Mouse (Mus musculus) embryonic stem cell, embryonic (primary cell): ENCODE measurements around the gene Gcn1l1.
"Not testable (repeated sequence)": the region's sequence is repeated elsewhere in the genome, so short reads cannot be mapped to it uniquely, and the experiment has no call there.

Source experiments
- CTCF ChIA-PET, 4 experiments: fragments of 300-600 bp in 2 of 4; fragments of 350-600 bp in 2 of 4; sonication (Branson Sonifier 250); formaldehyde crosslinking; loops; one replicate each; lab custom pipeline; 2022; ENCODE audit warnings: inconsistent platforms in 2 of 4; lab: Charles Lee
- POLR2A ChIA-PET, 4 experiments: fragments of 300-600 bp in 2 of 4; fragments of 350-600 bp in 2 of 4; sonication (Branson Sonifier 250); formaldehyde crosslinking; loops; one replicate each; lab custom pipeline; 2022; ENCODE audit warnings: antibody characterized with exemption in 4 of 4, inconsistent platforms in 1 of 4; lab: Charles Lee

Gene Gcn1l1

GRCm38 (mm10) chr5:115564737-115565393 is at the start of gene Gcn1l1:
Gene Gcn1l1, plus strand, starts transcription at chr5:115565254.
- POLR2A ChIA-PET = interaction anchor here in 3 of 4 experiments (0.7 to 13.0 kb wide), 22 partner anchors 8 to 80 kb away, joined by 3 to 217 read pairs (median 8); partner anchors contain the start of genes Rab35 (in 1 of the 3) and Sirt4 (in 1 of the 3)

GRCm38 (mm10) chr5:115516081-115516907 is 48.8 kb upstream of the Gcn1l1 start:
- ChIA-PET POLR2A (interaction anchor here (0.5 to 5.9 kb wide), 57 partner anchors 8 to 1074 kb away, joined by 3 to 40 read pairs (median 4); partner anchors contain the start of genes Rplp0 (in 2 of the 4) and Sirt4 (in 1 of the 4)), CTCF (interaction anchor here (0.6 to 1.9 kb wide), 9 partner anchors 9 to 216 kb away, joined by 3 to 13 read pairs (median 4); no protein-coding TSS in a partner anchor)

More at GRCm38 (mm10) chr5:115564737-115565393, at the start of gene Gcn1l1:
- CTCF ChIA-PET = no interaction called here

- ChIA-PET POLR2A (interaction anchor here (0.5 to 5.9 kb wide), 57 partner anchors 8 to 507 kb away, joined by 3 to 40 read pairs (median 4); partner anchors contain the start of genes Rplp0 (in 2 of the 4) and Sirt4 (in 1 of the 4)), CTCF (interaction anchor here (0.6 to 1.9 kb wide), 8 partner anchors 10 to 758 kb away, joined by 3 to 13 read pairs (median 6); no protein-coding TSS in a partner anchor)
These were observed 48.1 kb upstream of the Gcn1l1 start for GRCm38 (mm10) chr5:115516908-115517307.

- ChIA-PET POLR2A (interaction anchor here (0.6 to 5.9 kb wide), 37 partner anchors 9 to 314 kb away, joined by 3 to 40 read pairs (median 5); partner anchors contain the start of genes Rplp0 (in 1 of the 4) and Sirt4 (in 1 of the 4)), CTCF (interaction anchor here (0.7 to 1.9 kb wide), 5 partner anchors 14 to 759 kb away, joined by 4 to 13 read pairs (median 6); no protein-coding TSS in a partner anchor)
These were observed 47.6 kb upstream of the Gcn1l1 start for GRCm38 (mm10) chr5:115517501-115517900.

GRCm38 (mm10) chr5:115518214-115518613 is 46.8 kb upstream of the Gcn1l1 start:
- CTCF ChIA-PET = not testable (repeated sequence)
- POLR2A ChIA-PET = interaction anchor here in 2 of 4 experiments (1.0 to 9.0 kb wide), 6 partner anchors 9 to 63 kb away, joined by 3 to 52 read pairs (median 20); no protein-coding TSS in a partner anchor

- ChIA-PET CTCF (interaction anchor here in 2 of 4 experiments (0.7 to 1.9 kb wide), 5 partner anchors 11 to 38 kb away, joined by 3 to 9 read pairs (median 4); no protein-coding TSS in a partner anchor), POLR2A (interaction anchor here in 3 of 4 experiments (0.5 to 9.0 kb wide), 20 partner anchors 10 to 1411 kb away, joined by 3 to 52 read pairs (median 4); partner anchors contain the start of genes Rplp0 (in 1 of the 3) and Sirt4 (in 1 of the 3))
These were observed 44.7 kb upstream of the Gcn1l1 start for GRCm38 (mm10) chr5:115520325-115520869.

- POLR2A ChIA-PET = interaction anchor here in 3 of 4 experiments (0.9 to 9.0 kb wide), 15 partner anchors 10 to 42 kb away, joined by 3 to 52 read pairs (median 4); partner anchors contain the start of gene Gcn1l1 (in 1 of the 3)
- CTCF ChIA-PET = interaction anchor here in 3 of 4 experiments (0.6 to 1.6 kb wide), 6 partner anchors 12 to 72 kb away, joined by 3 to 8 read pairs (median 4); no protein-coding TSS in a partner anchor
These were observed 43.2 kb upstream of the Gcn1l1 start for GRCm38 (mm10) chr5:115521553-115522461.

GRCm38 (mm10) chr5:115522531-115522930 is 42.5 kb upstream of the Gcn1l1 start:
- CTCF ChIA-PET = interaction anchor here (0.6 to 1.0 kb wide), 4 partner anchors 13 to 72 kb away, joined by 3 to 13 read pairs (median 4); no protein-coding TSS in a partner anchor
- POLR2A ChIA-PET = interaction anchor here in 3 of 4 experiments (0.9 to 9.0 kb wide), 7 partner anchors 9 to 41 kb away, joined by 3 to 52 read pairs (median 3); partner anchors contain the start of gene Gcn1l1 (in 1 of the 3)

GRCm38 (mm10) chr5:115522981-115523499 is 42.0 kb upstream of the Gcn1l1 start:
- POLR2A ChIA-PET = interaction anchor here (0.6 to 9.0 kb wide), 18 partner anchors 8 to 320 kb away, joined by 3 to 52 read pairs (median 7); partner anchors contain the start of gene Gcn1l1 (in 1 of the 4)
- CTCF ChIA-PET = interaction anchor here (0.6 to 2.2 kb wide), 9 partner anchors 12 to 318 kb away, joined by 3 to 13 read pairs (median 4); no protein-coding TSS in a partner anchor

GRCm38 (mm10) chr5:115523971-115524370 is 41.1 kb upstream of the Gcn1l1 start:
- CTCF ChIA-PET = interaction anchor here (0.5 to 2.4 kb wide), 15 partner anchors 11 to 520 kb away, joined by 3 to 11 read pairs (median 4); partner anchors contain the start of gene Rplp0 (in 1 of the 4)
- POLR2A ChIA-PET = interaction anchor here (0.6 to 9.0 kb wide), 34 partner anchors 7 to 552 kb away, joined by 3 to 52 read pairs (median 4); partner anchors contain the start of genes Gcn1l1 (in 1 of the 4) and Sirt4 (in 1 of the 4)

- ChIA-PET POLR2A (interaction anchor here (0.6 to 9.0 kb wide), 36 partner anchors 8 to 553 kb away, joined by 3 to 52 read pairs (median 5); partner anchors contain the start of genes Gcn1l1 (in 1 of the 4), Pxn (in 1 of the 4) and Sirt4 (in 1 of the 4)), CTCF (interaction anchor here (0.8 to 2.4 kb wide), 12 partner anchors 10 to 152 kb away, joined by 3 to 11 read pairs (median 4); partner anchors contain the start of gene Rplp0 (in 1 of the 4))
These were observed 40.6 kb upstream of the Gcn1l1 start for GRCm38 (mm10) chr5:115524471-115524870.

- CTCF ChIA-PET = interaction anchor here in 2 of 4 experiments (1.3 to 2.4 kb wide), 3 partner anchors 9 to 13 kb away, joined by 3 to 11 read pairs (median 9); no protein-coding TSS in a partner anchor
- POLR2A ChIA-PET = interaction anchor here in 3 of 4 experiments (0.5 to 9.0 kb wide), 18 partner anchors 9 to 56 kb away, joined by 3 to 52 read pairs (median 7); partner anchors contain the start of gene Pxn (in 1 of the 3)
These were observed 39.6 kb upstream of the Gcn1l1 start for GRCm38 (mm10) chr5:115525416-115525815.

GRCm38 (mm10) chr5:115525943-115526342 is 39.1 kb upstream of the Gcn1l1 start:
- ChIA-PET CTCF (interaction anchor here in 3 of 4 experiments (1.0 to 2.4 kb wide), 3 partner anchors 12 to 13 kb away, joined by 4 to 9 read pairs (median 4); no protein-coding TSS in a partner anchor), POLR2A (interaction anchor here in 3 of 4 experiments (0.9 to 9.0 kb wide), 12 partner anchors 9 to 34 kb away, joined by 3 to 52 read pairs (median 10); no protein-coding TSS in a partner anchor)

- POLR2A ChIA-PET = interaction anchor here in 3 of 4 experiments (0.5 to 9.0 kb wide), 12 partner anchors 8 to 36 kb away, joined by 3 to 52 read pairs (median 5); no protein-coding TSS in a partner anchor
- CTCF ChIA-PET = interaction anchor here in 3 of 4 experiments (1.0 to 2.4 kb wide), 3 partner anchors 12 kb away, joined by 4 to 7 read pairs (median 4); no protein-coding TSS in a partner anchor
These were observed 38.4 kb upstream of the Gcn1l1 start for GRCm38 (mm10) chr5:115526456-115527202.
